8 mouse cellular contexts compared by ENCODE assay signal in the genomic region with DNA sequence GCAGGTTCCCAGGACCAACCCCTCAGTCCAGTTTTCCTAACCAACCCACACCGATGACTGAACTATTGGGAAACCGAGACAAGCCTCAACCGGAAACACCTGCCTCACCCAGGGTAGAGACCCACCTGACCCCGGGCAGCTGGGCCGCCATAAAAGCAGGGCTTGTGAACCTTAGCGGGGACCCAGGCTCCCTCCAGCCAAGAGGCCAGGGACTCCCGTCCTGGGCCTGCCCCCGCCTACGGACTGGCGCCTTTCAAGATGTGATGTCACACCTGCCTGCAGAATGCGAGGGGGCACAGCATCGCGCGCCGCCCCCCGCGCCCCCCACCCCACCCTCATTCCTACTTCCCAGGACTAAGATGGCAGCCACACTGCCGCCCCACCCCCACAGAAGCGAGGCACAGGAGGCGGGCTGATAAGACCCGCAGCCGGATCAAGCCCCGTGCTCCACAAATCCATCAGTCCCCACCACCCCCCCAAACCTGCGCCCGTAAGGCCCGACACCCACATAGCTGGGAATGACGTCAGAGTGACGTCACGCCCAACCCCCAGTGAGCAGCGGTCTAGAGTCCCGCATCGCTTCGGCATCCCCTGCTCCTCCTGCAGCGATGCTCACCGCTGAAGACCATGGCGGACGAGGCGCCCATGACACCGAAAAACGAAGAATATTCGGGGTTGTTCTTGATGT. TPM values are rescaled to one million over a fixed set of nuclear protein-coding genes. Genes with fewer than 3 reads are reported as not detected.
DNase-seq lines count a peak whose midpoint lies in the region; ATAC-seq lines count a peak whose summit lies in the region.

No protein-coding gene starts in this region.

- 0% methylated on average over 41 of the region's 41 CpGs for WGBS in intestine, embryonic 16.5 days
- WGBS in limb, embryonic 13.5 days = 2% methylated on average over 41 of the region's 41 CpGs
- 1% methylated on average over 40 of the region's 41 CpGs for WGBS in midbrain, embryonic 14.5 days

- H3K4me3 ChIP-seq in intestine, embryonic 16.5 days (ENCODE audit: low read length) = peak overlapping the region; percentile 87
- H3K4me3 ChIP-seq in limb, embryonic 13.5 days = peak overlapping the region; percentile 93
- peak overlapping the region; percentile 91 for H3K4me3 ChIP-seq in midbrain, embryonic 14.5 days (replicated peaks; ENCODE audit: low read depth, low read length)

- H3K27me3 ChIP-seq in intestine, embryonic 16.5 days (replicated peaks; ENCODE audit: control insufficient read depth, insufficient read depth, low read length) = no peaks in the 10 kb centered on the region
- H3K27me3 ChIP-seq in limb, embryonic 13.5 days = no peaks in the 10 kb centered on the region
- no peaks in the 10 kb centered on the region for H3K27me3 ChIP-seq in midbrain, embryonic 14.5 days (ENCODE audit: control insufficient read depth, insufficient read depth, low read length)

- H3K4me1 ChIP-seq in intestine, embryonic 16.5 days (ENCODE audit: control insufficient read depth, insufficient read depth, low read length) = peaks cover 21% of the 10 kb centered on the region
- peaks cover 36% of the 10 kb centered on the region for H3K4me1 ChIP-seq in limb, embryonic 13.5 days
- H3K4me1 ChIP-seq in midbrain, embryonic 14.5 days (ENCODE audit: control insufficient read depth, insufficient read depth, low read length) = peaks cover 18% of the 10 kb centered on the region

- 0 out of 2 replicates have a peak, but pooled peaks cover 6% of the 10 kb centered on the region for H3K36me3 ChIP-seq in intestine, embryonic 16.5 days (ENCODE audit: control insufficient read depth, insufficient read depth, low read length)
- H3K36me3 ChIP-seq in limb, embryonic 13.5 days = peaks cover 29% of the 10 kb centered on the region
- H3K36me3 ChIP-seq in midbrain, embryonic 14.5 days (ENCODE audit: control insufficient read depth, insufficient read depth, low read length) = peaks cover 13% of the 10 kb centered on the region

- H3K9me3 ChIP-seq in intestine, embryonic 16.5 days (ENCODE audit: control insufficient read depth, low read length) = no peaks in the 10 kb centered on the region
- no peaks in the 10 kb centered on the region for H3K9me3 ChIP-seq in limb, embryonic 13.5 days
- no peaks in the 10 kb centered on the region for H3K9me3 ChIP-seq in midbrain, embryonic 14.5 days (ENCODE audit: control insufficient read depth, low read length)

- H3K4me2 ChIP-seq in intestine, embryonic 16.5 days (ENCODE audit: low read depth, low read length) = peak overlapping the region; percentile 69
- peak overlapping the region; percentile 94 for H3K4me2 ChIP-seq in limb, embryonic 13.5 days (replicated peaks)
- peak overlapping the region; percentile 88 for H3K4me2 ChIP-seq in midbrain, embryonic 14.5 days (ENCODE audit: low read length)

- H3K9ac ChIP-seq in intestine, embryonic 16.5 days (ENCODE audit: low read depth, low read length) = peak overlapping the region; percentile 91
- H3K9ac ChIP-seq in limb, embryonic 13.5 days = peak overlapping the region; percentile 90
- peak overlapping the region; percentile 88 for H3K9ac ChIP-seq in midbrain, embryonic 14.5 days (replicated peaks; ENCODE audit: low read length)

- peak; percentile 73 for DNase-seq in 3134 (ENCODE audit: extremely low read depth, insufficient read length, low spot score)
- peak; percentile 69 for DNase-seq in adrenal gland, adult 2 months
- peak; percentile 46 for DNase-seq in embryo, embryonic 11.5 days (ENCODE audit: low read depth, low spot score)
- DNase-seq in gastrocnemius, postnatal 4 days (ENCODE audit: low spot score in 2 of 2) = peak; percentile 40 to 61
- peak; percentile 85 for DNase-seq in midbrain, embryonic 14.5 days
- DNase-seq in spleen, postnatal 14 days (ENCODE audit: low spot score in 2 of 2) = peak; percentile 40 to 61

- peak; percentile 31 for ATAC-seq in intestine, embryonic 16.5 days
- peak; percentile 60 for ATAC-seq in limb, embryonic 13.5 days (ENCODE audit: low FRiP score, low read depth)
- peak; percentile 80 for ATAC-seq in midbrain, embryonic 14.5 days (ENCODE audit: low FRiP score, low TSS enrichment)

- H3K27ac ChIP-seq in intestine, embryonic 16.5 days (ENCODE audit: low read length) = peak overlapping the region; percentile 96
- peak overlapping the region; percentile 91 for H3K27ac ChIP-seq in limb, embryonic 13.5 days
- H3K27ac ChIP-seq in midbrain, embryonic 14.5 days (replicated peaks; ENCODE audit: low read depth, low read length) = peak overlapping the region; percentile 98

RNA-seq across cellular contexts. Expression of a gene that starts 0.8 kb away (rescaled TPM):
- 100 to 1,000 TPM; 476 to 493 TPM for total RNA-seq in adrenal gland, adult 2 months (2021)
- 1,190 and 1,565 TPM in 2 replicates for polyA plus RNA-seq in adrenal gland, adult 2 months (2012; rRNA removed)
- total RNA-seq in gastrocnemius, postnatal 4 days (2021) = 100 to 1,000 TPM; 193 to 194 TPM
- polyA plus RNA-seq in intestine, embryonic 16.5 days (2015; fragmentation: Nextera tagmentation; extraction: Ambion mirVana) = 783 and 890 TPM in 2 replicates
- 446 and 468 TPM in 2 replicates for polyA plus RNA-seq in limb, embryonic 13.5 days (2015; fragmentation: Nextera tagmentation; extraction: Ambion mirVana)
- polyA plus RNA-seq in midbrain, embryonic 14.5 days (2014; fragmentation: Nextera tagmentation; extraction: Ambion mirVana) = 1,214 and 1,517 TPM in 2 replicates

RNA-seq across cellular contexts. Expression of a gene that starts 5.2 kb away (rescaled TPM):
- 10 to 100 TPM; 30.1 to 42.1 TPM for total RNA-seq in adrenal gland, adult 2 months (2021)
- 68.4 and 71.3 TPM in 2 replicates for polyA plus RNA-seq in adrenal gland, adult 2 months (2012; rRNA removed)
- 10 to 100 TPM; 20.2 to 24.7 TPM for total RNA-seq in gastrocnemius, postnatal 4 days (2021)
- polyA plus RNA-seq in intestine, embryonic 16.5 days (2015; fragmentation: Nextera tagmentation; extraction: Ambion mirVana) = 58.9 and 75.9 TPM in 2 replicates
- polyA plus RNA-seq in limb, embryonic 13.5 days (2015; fragmentation: Nextera tagmentation; extraction: Ambion mirVana) = 36.9 and 38.1 TPM in 2 replicates
- polyA plus RNA-seq in midbrain, embryonic 14.5 days (2014; fragmentation: Nextera tagmentation; extraction: Ambion mirVana) = 25.8 and 27.6 TPM in 2 replicates

RNA-seq across cellular contexts. Expression of a gene that starts 18.0 kb away (rescaled TPM):
- 10 to 100 TPM; 56.4 to 62.0 TPM for total RNA-seq in adrenal gland, adult 2 months (2021)
- polyA plus RNA-seq in adrenal gland, adult 2 months (2012; rRNA removed) = 23.6 and 24.7 TPM in 2 replicates
- 10 to 100 TPM; 52.6 to 60.6 TPM for total RNA-seq in gastrocnemius, postnatal 4 days (2021)
- 35.9 and 36.8 TPM in 2 replicates for polyA plus RNA-seq in intestine, embryonic 16.5 days (2015; fragmentation: Nextera tagmentation; extraction: Ambion mirVana)
- polyA plus RNA-seq in limb, embryonic 13.5 days (2015; fragmentation: Nextera tagmentation; extraction: Ambion mirVana) = 37.9 and 38.2 TPM in 2 replicates
- polyA plus RNA-seq in midbrain, embryonic 14.5 days (2014; fragmentation: Nextera tagmentation; extraction: Ambion mirVana) = 68.3 and 74.3 TPM in 2 replicates

RNA-seq across cellular contexts. Expression of a gene that starts 36.6 kb away (rescaled TPM):
- total RNA-seq in adrenal gland, adult 2 months (2021) = 10 to 100 TPM; 13.4 to 17.1 TPM
- polyA plus RNA-seq in adrenal gland, adult 2 months (2012; rRNA removed) = 24.6 and 33.5 TPM in 2 replicates
- 10 to 100 TPM; 11.7 to 12.3 TPM for total RNA-seq in gastrocnemius, postnatal 4 days (2021)
- polyA plus RNA-seq in intestine, embryonic 16.5 days (2015; fragmentation: Nextera tagmentation; extraction: Ambion mirVana) = 5.5 and 6.1 TPM in 2 replicates
- polyA plus RNA-seq in limb, embryonic 13.5 days (2015; fragmentation: Nextera tagmentation; extraction: Ambion mirVana) = 9.1 and 10.2 TPM in 2 replicates
- 25.9 and 27.0 TPM in 2 replicates for polyA plus RNA-seq in midbrain, embryonic 14.5 days (2014; fragmentation: Nextera tagmentation; extraction: Ambion mirVana)

RNA-seq across cellular contexts. Expression of a gene that starts 40.6 kb away (rescaled TPM):
- 1 to 10 TPM; 1.4 to 2.4 TPM for total RNA-seq in adrenal gland, adult 2 months (2021)
- polyA plus RNA-seq in adrenal gland, adult 2 months (2012; rRNA removed) = 7.4 and 8.8 TPM in 2 replicates
- 1 to 10 TPM; 4.7 to 4.9 TPM for total RNA-seq in gastrocnemius, postnatal 4 days (2021)
- polyA plus RNA-seq in intestine, embryonic 16.5 days (2015; fragmentation: Nextera tagmentation; extraction: Ambion mirVana) = 3.1 and 3.5 TPM in 2 replicates
- polyA plus RNA-seq in limb, embryonic 13.5 days (2015; fragmentation: Nextera tagmentation; extraction: Ambion mirVana) = 14.5 and 14.9 TPM in 2 replicates
- 3.1 and 3.4 TPM in 2 replicates for polyA plus RNA-seq in midbrain, embryonic 14.5 days (2014; fragmentation: Nextera tagmentation; extraction: Ambion mirVana)

Comparison
In these comparisons a context has a peak if more than half of its experiments do, and no peak if none do; other contexts are left out.
1. Peak in every context shown above with its lines: DNase-seq, ATAC-seq, H3K4me3 ChIP-seq and H3K27ac ChIP-seq.